Mouse (Mus musculus): ENCODE measurements around the gene Tnp2.

The Tnp2 gene

DNA sequence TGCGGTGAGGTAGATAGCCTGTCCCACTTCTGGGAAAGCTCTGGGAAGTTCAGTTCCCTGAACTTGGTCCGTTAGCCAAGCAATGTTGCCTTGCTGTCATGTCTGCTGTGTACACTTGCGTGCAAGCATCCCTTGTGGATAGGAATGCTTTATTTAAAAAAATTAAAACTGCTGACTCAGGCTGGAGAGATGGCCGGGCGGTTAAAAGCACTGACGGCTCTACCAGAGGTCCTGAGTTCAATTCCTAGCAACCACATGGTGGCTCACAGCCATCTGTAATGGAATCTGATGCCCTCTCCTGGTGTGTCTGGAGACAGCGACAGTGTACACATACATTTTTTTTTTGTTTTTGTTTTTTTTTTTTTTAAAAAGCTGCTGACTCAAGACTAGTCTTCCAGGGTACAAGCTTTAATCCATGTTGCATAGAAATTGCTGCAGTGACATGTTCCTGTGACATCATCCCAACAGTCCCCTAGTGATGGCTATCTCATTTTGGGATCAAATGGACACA is 857 bp downstream of the Tnp2 start:
- no peak for DNase-seq

GRCm38 (mm10) chr16:10786782-10787547 is 1.5 kb downstream of the Tnp2 start:
- DNase-seq = no peak

- DNase-seq = peak; percentile 91
Measured at GRCm38 (mm10) chr16:10786288-10786687, 2.2 kb downstream of the Tnp2 start.

- DNase-seq = peak; percentile 96
Measured at GRCm38 (mm10) chr16:10785371-10786231, 2.9 kb downstream of the Tnp2 start, which contains the start of gene Socs1. Gene Socs1 (minus strand): TSS chr16:10785536.

DNA sequence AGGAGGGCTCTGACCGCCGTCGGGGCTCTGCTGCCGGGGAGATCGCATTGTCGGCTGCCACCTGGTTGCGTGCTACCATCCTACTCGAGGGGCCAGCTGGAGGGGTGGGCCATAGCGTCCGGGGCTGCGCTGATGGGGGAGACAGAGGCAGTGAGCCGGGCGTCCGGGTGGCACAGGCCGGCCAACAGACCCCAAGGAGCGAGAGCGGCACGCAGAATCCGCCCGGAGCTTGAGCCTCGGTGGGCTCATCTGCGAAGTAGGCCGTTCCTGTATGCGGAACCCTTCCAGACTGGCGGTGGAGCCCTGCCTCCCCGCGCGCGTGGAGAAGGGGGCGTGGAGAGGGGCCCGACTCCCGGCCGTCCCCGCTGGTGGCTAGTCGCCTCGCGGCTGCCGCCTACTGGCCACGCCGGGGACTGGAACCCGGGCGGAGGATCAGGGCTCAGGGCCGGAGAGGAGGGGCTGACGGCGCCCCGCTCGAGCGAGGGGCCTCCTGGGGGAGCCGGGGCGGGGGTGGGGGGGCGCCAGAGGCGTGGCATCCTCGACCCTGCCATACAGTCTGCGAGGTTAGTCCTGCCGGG is 3.6 kb downstream of the Tnp2 start:
- peak; percentile 96 for DNase-seq

DNA sequence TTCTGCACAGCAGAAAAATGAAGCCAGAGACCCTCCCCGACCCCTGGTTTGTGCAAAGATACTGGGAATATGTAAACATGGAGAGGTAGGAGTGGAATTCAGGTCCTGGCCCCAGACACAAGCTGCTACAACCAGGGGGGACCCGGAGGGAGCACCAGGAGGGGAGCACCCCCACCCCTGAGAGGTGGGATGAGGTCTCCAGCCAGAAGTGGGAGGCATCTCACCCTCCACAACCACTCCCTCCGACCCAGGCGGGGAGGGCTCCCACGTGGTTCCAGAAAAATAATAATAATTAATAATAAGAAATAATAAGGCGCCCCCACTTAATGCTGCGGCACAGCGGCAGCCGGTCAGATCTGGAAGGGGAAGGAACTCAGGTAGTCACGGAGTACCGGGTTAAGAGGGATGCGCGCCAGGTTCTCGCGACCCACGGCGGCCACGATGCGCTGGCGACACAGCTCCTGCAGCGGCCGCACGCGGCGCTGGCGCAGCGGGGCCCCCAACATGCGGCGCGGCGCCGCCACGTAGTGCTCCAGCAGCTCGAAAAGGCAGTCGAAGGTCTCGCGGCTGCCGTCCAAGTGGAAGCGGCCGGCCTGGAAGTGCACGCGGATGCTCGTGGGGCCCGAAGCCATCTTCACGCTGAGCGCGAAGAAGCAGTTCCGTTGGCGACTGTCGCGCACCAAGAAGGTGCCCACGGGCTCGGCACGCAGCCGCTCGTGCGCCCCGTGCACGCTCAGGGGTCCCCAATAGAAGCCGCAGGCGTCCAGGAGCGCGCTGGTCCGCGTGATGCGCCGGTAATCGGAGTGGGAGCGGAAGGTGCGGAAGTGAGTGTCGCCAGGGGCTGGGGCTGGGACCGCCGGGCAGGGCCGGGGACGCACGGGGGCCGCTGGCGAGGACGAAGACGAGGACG is 4.3 kb downstream of the Tnp2 start:
- peak; percentile 70 for DNase-seq

- DNase-seq = no peak
Measured at GRCm38 (mm10) chr16:10783451-10783850, 5.0 kb downstream of the Tnp2 start.

- no peak for DNase-seq
Measured at GRCm38 (mm10) chr16:10783152-10783434, 5.4 kb downstream of the Tnp2 start.

GRCm38 (mm10) chr16:10782377-10783151 is 5.9 kb downstream of the Tnp2 start:
- no peak for DNase-seq

DNA sequence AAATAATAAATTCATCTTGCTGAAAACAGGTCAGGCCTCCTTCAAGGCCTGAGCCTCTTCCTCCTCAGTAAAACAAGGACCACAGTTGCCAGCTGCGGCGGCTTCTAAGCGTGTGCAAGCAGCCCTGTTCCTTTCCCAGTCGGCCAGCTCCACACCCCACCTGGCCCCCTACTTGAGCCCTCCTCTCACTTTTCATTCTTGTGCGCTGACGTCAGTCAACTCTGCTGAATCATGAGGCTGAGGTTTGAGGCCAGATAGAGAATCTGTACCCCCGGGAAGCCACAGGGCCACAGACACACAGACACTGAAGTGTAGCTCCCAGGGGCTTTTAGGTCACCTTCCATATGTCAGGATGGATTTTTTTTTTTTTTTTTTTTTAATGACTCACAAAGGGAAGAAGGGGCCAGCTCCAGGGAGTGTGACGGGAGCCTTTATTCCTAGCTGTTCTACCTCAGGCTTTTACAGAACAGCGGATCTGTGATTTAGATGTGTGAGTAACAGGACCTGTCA is 6.5 kb downstream of the Tnp2 start:
- no peak for DNase-seq

- no peak for DNase-seq
Measured at GRCm38 (mm10) chr16:10780631-10781120, 7.8 kb downstream of the Tnp2 start.

DNA sequence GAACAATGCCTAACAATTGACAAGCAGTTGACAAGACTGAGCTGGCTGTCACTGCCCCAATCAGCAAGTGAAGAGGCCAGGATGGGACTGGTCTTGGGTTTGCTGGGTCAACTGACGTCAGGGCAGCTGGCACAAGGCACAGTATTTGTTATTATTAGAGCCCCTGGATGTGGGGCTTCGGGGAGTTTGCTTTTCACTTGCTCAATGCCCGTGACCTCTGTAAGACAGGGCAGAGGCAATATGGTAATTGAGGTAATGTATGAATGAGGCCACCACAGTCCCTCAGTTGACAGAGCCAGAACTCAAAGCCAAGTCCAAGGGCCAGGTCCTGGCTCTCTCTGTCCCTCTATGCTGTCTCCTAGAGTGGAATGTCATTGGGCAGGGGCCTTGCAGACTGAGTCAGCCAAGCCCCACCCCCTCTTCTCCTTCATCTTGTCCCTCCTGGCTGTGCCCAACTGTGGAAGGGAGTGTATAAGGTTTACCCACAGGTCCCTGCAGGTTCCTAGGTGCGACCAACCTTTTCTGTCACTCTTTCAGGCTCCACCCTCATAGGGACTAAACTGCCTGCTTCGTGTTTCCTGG is 10.8 kb downstream of the Tnp2 start:
- no peak for DNase-seq

DNA sequence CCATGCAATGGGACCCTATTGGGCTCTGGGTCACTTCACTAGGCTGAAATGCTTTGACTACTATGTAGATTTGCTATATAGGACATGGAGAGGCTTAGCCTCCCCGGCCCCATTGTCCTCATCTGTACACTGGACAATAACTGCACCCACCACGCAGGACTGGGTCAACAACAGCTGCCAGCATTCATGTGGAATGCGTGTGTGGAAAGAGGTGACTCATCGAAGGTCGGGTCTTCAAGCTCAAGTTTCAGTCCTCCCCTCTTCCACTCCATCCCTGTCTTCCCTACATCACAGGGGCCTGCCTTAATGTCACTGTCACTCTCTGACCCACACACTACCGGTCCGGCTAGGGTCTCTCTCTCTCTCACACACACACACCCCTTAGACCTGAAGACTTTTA is 12.1 kb downstream of the Tnp2 start:
- DNase-seq = no peak

GRCm38 (mm10) chr16:10774726-10775125 is 13.7 kb downstream of the Tnp2 start:
- DNase-seq = no peak

- no peak for DNase-seq
Measured at GRCm38 (mm10) chr16:10773543-10773942, 14.9 kb downstream of the Tnp2 start.

DNA sequence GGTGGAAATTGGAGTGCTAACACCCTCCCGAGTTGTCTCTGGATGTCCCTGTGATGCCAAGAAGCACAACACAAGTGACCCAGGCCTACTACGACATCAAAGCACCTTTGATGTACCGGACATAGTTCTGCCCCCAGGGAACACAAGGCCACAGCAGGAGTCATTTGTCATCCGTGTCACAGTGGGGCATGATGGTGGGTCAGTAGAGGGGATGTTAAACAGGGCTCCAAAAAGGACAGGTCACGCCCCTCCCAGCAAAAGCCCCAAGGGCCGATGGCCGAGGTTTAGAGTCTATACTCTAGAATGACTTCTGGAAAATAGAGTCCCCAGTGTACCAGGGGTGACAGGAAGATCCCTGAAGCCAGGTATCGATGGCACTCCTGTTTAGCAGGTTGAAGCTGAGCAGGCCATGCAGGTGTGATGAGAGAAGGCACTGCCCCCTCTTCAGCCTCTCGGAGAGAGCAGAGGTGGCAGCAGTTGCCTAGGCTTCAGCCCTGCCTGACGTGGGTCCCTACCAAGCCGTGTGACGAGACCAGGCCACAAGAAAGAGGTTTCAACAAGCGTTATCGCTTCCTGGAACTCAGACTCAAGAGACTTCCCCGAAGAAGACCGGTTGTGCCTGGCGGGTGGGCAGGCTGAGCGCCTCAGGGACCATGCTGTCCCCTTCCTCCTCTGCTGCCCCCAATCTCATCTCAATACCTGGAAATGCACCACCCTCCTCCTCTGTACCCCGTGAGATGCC is 16.5 kb downstream of the Tnp2 start:
- DNase-seq = no peak

DNA sequence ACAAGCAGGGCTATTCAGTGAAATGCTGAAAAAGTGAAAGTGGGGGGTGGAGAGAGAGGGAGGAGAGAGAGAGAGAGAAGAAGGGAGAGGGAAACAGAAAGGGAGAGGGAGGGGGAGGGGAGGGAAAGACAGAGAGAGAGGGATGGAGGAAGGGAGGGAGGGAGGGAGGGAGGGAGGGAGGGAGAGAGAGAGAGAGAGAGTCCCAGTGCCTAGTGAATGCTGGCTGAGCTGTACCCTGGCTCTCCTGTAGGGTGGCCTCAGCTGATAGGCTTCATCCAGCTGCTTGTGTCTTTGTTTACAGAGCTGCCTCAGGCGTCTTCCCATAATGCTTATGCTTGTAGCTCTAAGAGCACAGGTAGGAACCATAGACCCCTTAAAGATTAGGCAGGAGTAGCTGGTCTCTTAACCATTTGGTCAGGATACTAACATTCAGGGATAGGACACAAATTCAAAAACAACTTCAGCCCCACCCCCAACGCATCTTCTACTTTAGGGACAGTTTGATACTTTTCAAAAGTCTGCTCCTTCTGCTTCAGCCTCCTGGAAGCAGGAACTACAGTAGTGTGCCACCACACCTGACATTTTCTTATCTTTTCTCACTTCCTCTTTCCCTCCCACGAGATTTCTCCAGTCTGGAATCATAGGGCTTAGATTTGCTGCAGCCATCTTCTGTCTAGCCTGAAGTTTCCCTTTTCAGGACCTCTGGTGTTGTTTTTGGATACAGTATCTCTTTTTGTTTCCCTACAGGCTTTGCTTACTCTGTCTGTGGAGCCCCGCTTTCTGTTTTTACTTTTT is 17.7 kb downstream of the Tnp2 start:
- DNase-seq = no peak

GRCm38 (mm10) chr16:10769661-10770060 is 18.8 kb downstream of the Tnp2 start:
- DNase-seq = no peak

DNA sequence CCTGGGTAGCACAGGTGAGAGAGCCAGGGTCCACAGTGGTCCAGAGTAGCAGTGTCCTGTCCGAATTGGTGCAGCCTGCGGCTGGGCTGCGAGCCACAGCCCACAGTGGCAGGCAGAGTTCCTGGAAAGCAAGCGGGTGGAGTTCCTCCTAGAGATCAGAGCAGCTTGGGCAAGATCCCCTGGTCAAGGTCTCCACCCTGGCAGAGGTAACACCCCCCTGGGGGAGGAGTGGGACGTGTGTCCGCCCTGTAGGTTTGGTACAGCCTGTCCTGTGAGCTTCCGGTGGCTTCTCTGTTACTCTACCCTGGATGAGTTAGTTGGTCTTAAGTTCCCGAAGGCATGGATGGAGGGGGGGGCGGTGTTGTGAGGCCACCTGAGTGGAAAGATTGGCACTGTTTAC is 19.6 kb downstream of the Tnp2 start:
- no peak for DNase-seq

All from kidney, postnatal 10 days (tissue).